8 mouse cellular contexts compared by ENCODE assay signal in genomic region chr8:46811021-46811622, GRCm38 (mm10).
DNase-seq lines count a peak whose midpoint lies in the region; ATAC-seq and TF ChIP-seq lines count a peak whose summit lies in the region.

No protein-coding gene starts in this region.

- no peak for TF ChIP-seq CTCF in heart, adult 2 months (IDR thresholded peaks at IDR 0.05)
- TF ChIP-seq CTCF in midbrain, postnatal 0 days (IDR thresholded peaks at IDR 0.05) = no peak
- TF ChIP-seq CTCF in hindbrain, postnatal 0 days (IDR thresholded peaks at IDR 0.05; ENCODE audit: low read depth) = no peak

- no peak overlapping the region for H3K9ac ChIP-seq in heart, adult 2 months (ENCODE audit: low read depth, low read length)
- H3K9ac ChIP-seq in midbrain, postnatal 0 days (replicated peaks; ENCODE audit: low read length, poor library complexity, severe bottlenecking) = no peak overlapping the region
- H3K9ac ChIP-seq in hindbrain, postnatal 0 days (replicated peaks; ENCODE audit: low read length) = no peak overlapping the region
- no peak overlapping the region for H3K9ac ChIP-seq in hindbrain, embryonic 16.5 days (ENCODE audit: low read depth, low read length)

- peak; percentile 45 to 59 for DNase-seq in heart, adult 2 months
- no peak for DNase-seq in heart, embryonic 10.5 days (ENCODE audit: low spot score)
- peak; percentile 76 for DNase-seq in adrenal gland, adult 2 months
- peak; percentile 60 to 76 for DNase-seq in heart, adult 9 months (ENCODE audit: low spot score in 2 of 2)
- DNase-seq in lung, postnatal 4 days = peak; percentile 47 to 51
- DNase-seq in midbrain, postnatal 0 days (ENCODE audit: low spot score) = no peak
- no peak for DNase-seq in hindbrain, postnatal 0 days (ENCODE audit: low spot score)

- peaks cover 1% of the 10 kb centered on the region for H3K4me1 ChIP-seq in heart, adult 2 months (ENCODE audit: control insufficient read depth, insufficient read depth, low read length)
- no peaks in the 10 kb centered on the region for H3K4me1 ChIP-seq in heart, embryonic 10.5 days
- H3K4me1 ChIP-seq in midbrain, postnatal 0 days (ENCODE audit: insufficient read depth, low read length) = no peaks in the 10 kb centered on the region
- H3K4me1 ChIP-seq in hindbrain, postnatal 0 days (ENCODE audit: insufficient read depth, low read length) = no peaks in the 10 kb centered on the region
- no peaks in the 10 kb centered on the region for H3K4me1 ChIP-seq in hindbrain, embryonic 16.5 days (ENCODE audit: control insufficient read depth, insufficient read depth, low read depth, low read length)

- H3K27ac ChIP-seq in heart, adult 2 months = peak overlapping the region; percentile 24; the same call in 1 of the 2 replicates
- no peak overlapping the region for H3K27ac ChIP-seq in heart, embryonic 10.5 days
- no peak overlapping the region for H3K27ac ChIP-seq in midbrain, postnatal 0 days (ENCODE audit: low read depth, low read length)
- no peak overlapping the region for H3K27ac ChIP-seq in hindbrain, postnatal 0 days
- no peak overlapping the region for H3K27ac ChIP-seq in hindbrain, embryonic 16.5 days (ENCODE audit: low read depth, low read length)

- H3K27me3 ChIP-seq in heart, adult 2 months (ENCODE audit: control insufficient read depth, insufficient read depth, low read length) = no peaks in the 10 kb centered on the region
- no peaks in the 10 kb centered on the region for H3K27me3 ChIP-seq in heart, embryonic 10.5 days (ENCODE audit: insufficient read depth, poor library complexity, severe bottlenecking)
- no peaks in the 10 kb centered on the region for H3K27me3 ChIP-seq in midbrain, postnatal 0 days (ENCODE audit: insufficient read depth, low read length)
- H3K27me3 ChIP-seq in hindbrain, postnatal 0 days (ENCODE audit: insufficient read depth, low read length) = no peaks in the 10 kb centered on the region
- H3K27me3 ChIP-seq in hindbrain, embryonic 16.5 days (replicated peaks; ENCODE audit: control insufficient read depth, insufficient read depth, low read length) = no peaks in the 10 kb centered on the region

- WGBS in heart, adult 2 months = 53% methylated on average over 11 of the region's 11 CpGs
- WGBS in heart, embryonic 10.5 days = 82% methylated on average over 11 of the region's 11 CpGs
- 86% methylated on average over 11 of the region's 11 CpGs for WGBS in midbrain, postnatal 0 days
- WGBS in hindbrain, postnatal 0 days = 85% methylated on average over 11 of the region's 11 CpGs
- WGBS in hindbrain, embryonic 16.5 days = 85% methylated on average over 11 of the region's 11 CpGs

- TF ChIP-seq POLR2A in heart, adult 2 months (IDR thresholded peaks at IDR 0.05; ENCODE audit: insufficient read depth, low read depth, low read length) = no peak

- peak; percentile 60; the same call in 1 of the 2 replicates for TF ChIP-seq EP300 in heart, adult 2 months (IDR thresholded peaks at IDR 0.05; ENCODE audit: insufficient read depth, low read depth, low read length)

- no peaks in the 10 kb centered on the region for H3K9me3 ChIP-seq in heart, embryonic 10.5 days
- no peaks in the 10 kb centered on the region for H3K9me3 ChIP-seq in midbrain, postnatal 0 days (ENCODE audit: low read length)
- H3K9me3 ChIP-seq in hindbrain, postnatal 0 days (ENCODE audit: low read length) = peaks cover 5% of the 10 kb centered on the region; the same call in 1 of the 2 replicates
- H3K9me3 ChIP-seq in hindbrain, embryonic 16.5 days (ENCODE audit: control insufficient read depth, low read length) = peaks cover 5% of the 10 kb centered on the region; the same call in 1 of the 2 replicates

- intact Hi-C loops in heart, adult 2 months (cut with DNase I) = no loop called here

- H3K4me2 ChIP-seq in midbrain, postnatal 0 days (ENCODE audit: low read depth, low read length, poor library complexity, severe bottlenecking) = no peak overlapping the region
- no peak overlapping the region for H3K4me2 ChIP-seq in hindbrain, postnatal 0 days (ENCODE audit: low read depth, low read length)
- no peak overlapping the region for H3K4me2 ChIP-seq in hindbrain, embryonic 16.5 days (ENCODE audit: low read length)

- peaks cover 26% of the 10 kb centered on the region for H3K36me3 ChIP-seq in heart, adult 2 months (ENCODE audit: control insufficient read depth, insufficient read depth, low read length)
- H3K36me3 ChIP-seq in heart, embryonic 10.5 days = peaks cover 35% of the 10 kb centered on the region
- peaks cover 19% of the 10 kb centered on the region for H3K36me3 ChIP-seq in midbrain, postnatal 0 days (ENCODE audit: insufficient read depth, low read length)
- peaks cover 22% of the 10 kb centered on the region for H3K36me3 ChIP-seq in hindbrain, postnatal 0 days (ENCODE audit: insufficient read depth, low read length)
- H3K36me3 ChIP-seq in hindbrain, embryonic 16.5 days (ENCODE audit: control insufficient read depth, insufficient read depth, low read length) = peaks cover 21% of the 10 kb centered on the region

- H3K4me3 ChIP-seq in heart, adult 2 months = no peak overlapping the region
- no peak overlapping the region for H3K4me3 ChIP-seq in heart, embryonic 10.5 days
- no peak overlapping the region for H3K4me3 ChIP-seq in midbrain, postnatal 0 days (ENCODE audit: low read depth, low read length)
- H3K4me3 ChIP-seq in hindbrain, postnatal 0 days (ENCODE audit: low read length) = no peak overlapping the region
- no peak overlapping the region for H3K4me3 ChIP-seq in hindbrain, embryonic 16.5 days (ENCODE audit: low read length)

- no peaks in the 10 kb centered on the region; the same call in none of the 2 replicates for H3K79me2 ChIP-seq in heart, adult 2 months (replicated peaks; ENCODE audit: control insufficient read depth, insufficient read depth, low read length)

- ATAC-seq in midbrain, postnatal 0 days (ENCODE audit: low FRiP score) = no peak
- ATAC-seq in hindbrain, postnatal 0 days = no peak
- no peak for ATAC-seq in hindbrain, embryonic 16.5 days

Comparison
In these comparisons a context has a peak if more than half of its experiments do, and no peak if none do; other contexts are left out.
1. DNase-seq: peak in heart, adult 2 months (2 of 2), adrenal gland, adult 2 months (single experiment), heart, adult 9 months (2 of 2) and lung, postnatal 4 days (2 of 2); none in heart, embryonic 10.5 days (single experiment), midbrain, postnatal 0 days (single experiment) and hindbrain, postnatal 0 days (single experiment).